Mouse (Mus musculus): ENCODE measurements around the gene 1700025C18Rik.

- no peak for TF ChIP-seq POLR2A (IDR thresholded peaks at IDR 0.05; ENCODE audit: low read depth, low read length)
- no peak for TF ChIP-seq CTCF (IDR thresholded peaks at IDR 0.05; ENCODE audit: borderline replicate concordance, insufficient read depth, low read length)
These were observed 55.5 kb downstream of the 1700025C18Rik start for GRCm38 (mm10) chr2:165035058-165035431.

Measured in embryonic fibroblast, embryonic 13.5 days (primary cell).